Mouse (Mus musculus) brain, embryonic 14.5 days (tissue): ENCODE results near the gene Inpp5k.

ENCODE experiments used
- CTCF ChIP-seq: fragments of 200-500 bp; IDR thresholded peaks from 2 replicates; pipeline ENCODE4 v1.5.1; 2012; ENCODE audit warnings: inconsistent platforms, mild to moderate bottlenecking, moderate library complexity, borderline replicate concordance; ENCODE audit not compliant: insufficient read depth, insufficient read length; ENCODE audit errors: extremely low read depth
- POLR2A ChIP-seq: fragments of 200-500 bp; IDR thresholded peaks from 2 replicates; pipeline ENCODE4 v1.6.1; 2012; ENCODE audit warnings: mild to moderate bottlenecking, inconsistent platforms, borderline replicate concordance; ENCODE audit not compliant: poor library complexity, insufficient read depth, insufficient read length, severe bottlenecking; ENCODE audit errors: extremely low read depth

DNA sequence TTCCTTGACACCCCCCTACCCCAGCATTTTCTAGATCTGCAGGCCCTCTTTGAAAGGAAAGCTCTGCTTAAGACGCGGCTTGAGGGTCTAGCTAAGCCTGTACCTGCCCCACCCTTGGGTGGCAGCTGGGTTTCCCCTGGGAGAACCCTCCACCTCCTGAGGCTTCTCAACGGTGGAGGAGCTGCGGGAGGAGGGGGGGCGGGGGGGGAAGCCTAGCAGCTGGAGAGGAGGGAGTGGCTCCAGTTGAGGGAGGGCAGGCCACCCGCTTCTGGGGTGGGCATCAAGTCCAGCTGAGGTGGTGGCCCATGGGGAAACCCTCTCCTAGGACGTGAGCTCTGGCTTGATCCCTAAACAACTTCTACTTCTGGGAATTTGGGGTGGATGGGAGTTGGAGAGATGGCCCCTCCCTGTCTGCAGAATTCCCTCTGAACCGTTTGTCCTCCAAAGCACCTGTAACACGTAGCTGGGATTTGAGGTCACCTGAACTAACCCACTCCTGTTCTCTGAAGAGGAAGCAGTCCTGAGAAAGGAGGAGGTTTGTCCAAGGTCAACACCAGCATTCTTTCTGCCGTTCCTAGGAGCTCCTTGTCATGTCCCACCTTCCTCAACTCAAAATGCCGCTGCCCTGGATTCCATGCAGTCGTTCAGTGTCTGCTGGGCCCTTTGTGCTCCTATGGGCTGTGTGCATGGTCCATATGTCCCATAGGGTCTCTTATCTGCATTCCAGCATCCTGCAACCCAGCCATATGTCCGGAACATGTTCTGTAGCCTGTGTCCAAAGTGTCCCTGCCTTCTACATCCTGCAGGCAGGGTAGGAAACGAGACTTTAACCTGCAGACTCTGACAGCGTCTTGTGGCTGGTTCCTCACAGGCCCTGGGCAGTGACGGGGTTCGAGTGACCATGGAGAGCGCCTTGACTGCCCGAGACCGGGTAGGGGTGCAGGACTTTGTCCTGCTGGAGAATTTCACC is 26.1 kb downstream of the Inpp5k start:
- TF ChIP-seq CTCF (no peak), POLR2A (no peak)
